Mouse (Mus musculus): ENCODE data around the gene Ldb3. TPM values are rescaled to one million over a fixed set of nuclear protein-coding genes. Genes with fewer than 3 reads are reported as not detected.

The Ldb3 gene
- polyA plus RNA-seq, 1 experiment from 2014 or later, result 300 TPM

DNA sequence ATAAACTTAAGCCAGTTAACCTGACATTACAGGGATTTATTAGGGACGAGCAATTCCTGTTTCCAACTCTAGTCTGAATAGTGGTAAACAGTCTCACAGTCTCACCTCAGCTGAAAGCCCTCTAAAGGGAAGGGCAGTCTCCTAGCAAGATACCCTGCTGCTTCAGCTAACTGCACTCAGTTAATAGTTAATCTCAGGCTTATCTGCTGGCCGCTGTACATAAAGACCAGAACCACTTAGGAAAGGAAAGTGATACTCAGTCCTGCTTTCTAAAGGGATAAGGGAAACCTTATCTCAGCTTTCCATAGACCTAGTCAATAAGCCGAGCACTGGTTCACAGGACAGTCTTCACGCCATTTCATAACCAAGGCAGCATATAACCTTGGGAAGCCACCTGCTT is 52.6 kb downstream of the Ldb3 start:
- no peak for ATAC-seq (replicated peaks; ENCODE audit: insufficient number of reproducible peaks, insufficient read depth, low FRiP score, low read depth)
- 0 out of 2 replicates have a peak, but pooled peaks cover 5% of the 10 kb centered on the region for H3K4me1 ChIP-seq (replicated peaks)
- no peak overlapping the region for H3K4me3 ChIP-seq
- no peaks in the 10 kb centered on the region for H3K27me3 ChIP-seq
- no peak overlapping the region for H3K27ac ChIP-seq
- H3K9ac ChIP-seq, result no peak overlapping the region
- H3K9me3 ChIP-seq (replicated peaks), result no peaks in the 10 kb centered on the region
- no peak overlapping the region for H3K4me2 ChIP-seq
- 35% methylated on average over 4 of the region's 4 CpGs for WGBS
- peaks cover 66% of the 10 kb centered on the region for H3K36me3 ChIP-seq

DNA sequence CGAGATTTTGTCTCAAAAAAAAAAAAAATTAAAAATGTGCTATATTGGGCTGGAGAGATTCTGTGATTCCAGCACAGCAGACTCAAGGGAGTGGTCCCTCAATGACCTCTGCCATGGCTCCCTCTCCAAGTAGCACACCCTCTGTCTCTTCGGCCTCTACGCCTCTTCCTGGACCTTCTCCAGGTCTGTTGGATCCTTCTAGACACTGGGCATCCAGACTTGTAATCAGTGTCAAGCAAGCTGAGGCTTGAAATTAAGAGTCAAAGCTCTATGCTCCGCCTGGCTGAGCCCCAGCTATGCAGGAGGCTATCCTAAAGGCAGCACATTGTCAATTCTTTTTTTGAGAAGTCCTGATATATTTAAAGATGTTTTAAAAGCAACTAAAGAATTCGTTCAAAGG is 54.9 kb downstream of the Ldb3 start:
- peaks cover 58% of the 10 kb centered on the region for H3K36me3 ChIP-seq

DNA sequence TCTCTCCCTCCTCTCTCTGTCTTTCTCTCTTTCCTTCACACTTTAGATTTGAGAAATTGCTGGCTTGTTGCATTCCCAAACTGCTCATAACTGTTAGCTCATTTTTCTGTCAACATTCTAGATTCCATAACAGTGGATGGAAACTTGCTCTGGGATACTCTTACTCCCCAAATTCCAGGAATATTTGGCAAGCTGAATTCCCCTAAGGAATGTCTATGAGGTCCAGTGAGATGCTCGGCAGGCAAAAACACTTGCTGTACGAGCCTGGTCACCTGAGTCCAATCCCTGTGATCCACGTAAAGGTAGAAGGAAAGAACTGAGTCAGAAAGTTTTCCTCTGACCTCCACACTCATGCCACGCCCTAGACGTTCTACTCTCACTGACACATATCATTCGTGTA is 55.9 kb downstream of the Ldb3 start:
- H3K9me3 ChIP-seq (replicated peaks), result no peaks in the 10 kb centered on the region
- ATAC-seq (replicated peaks; ENCODE audit: insufficient number of reproducible peaks, insufficient read depth, low FRiP score, low read depth), result no peak
- H3K27me3 ChIP-seq, result no peaks in the 10 kb centered on the region
- WGBS, result 59% methylated on average over 6 of the region's 6 CpGs
- H3K36me3 ChIP-seq, result peaks cover 48% of the 10 kb centered on the region
- H3K4me3 ChIP-seq, result no peak overlapping the region
- H3K27ac ChIP-seq, result no peak overlapping the region
- no peak overlapping the region for H3K4me2 ChIP-seq
- peaks cover 21% of the 10 kb centered on the region for H3K4me1 ChIP-seq (replicated peaks)
- no peak overlapping the region for H3K9ac ChIP-seq

More for the DNA sequence above, 54.9 kb downstream of the Ldb3 start:
- Histone ChIP-seq H3K27ac (peak overlapping the region; percentile 12; the same call in 1 of the 2 replicates), H3K4me2 (no peak overlapping the region), H3K9me3 (replicated peaks) (no peaks in the 10 kb centered on the region), H3K4me1 (replicated peaks) (peaks cover 15% of the 10 kb centered on the region), H3K4me3 (no peak overlapping the region), H3K9ac (no peak overlapping the region), H3K27me3 (no peaks in the 10 kb centered on the region)
- WGBS, result 69% methylated on average over 5 of the region's 5 CpGs
- ATAC-seq (replicated peaks; ENCODE audit: insufficient number of reproducible peaks, insufficient read depth, low FRiP score, low read depth), result no peak

DNA sequence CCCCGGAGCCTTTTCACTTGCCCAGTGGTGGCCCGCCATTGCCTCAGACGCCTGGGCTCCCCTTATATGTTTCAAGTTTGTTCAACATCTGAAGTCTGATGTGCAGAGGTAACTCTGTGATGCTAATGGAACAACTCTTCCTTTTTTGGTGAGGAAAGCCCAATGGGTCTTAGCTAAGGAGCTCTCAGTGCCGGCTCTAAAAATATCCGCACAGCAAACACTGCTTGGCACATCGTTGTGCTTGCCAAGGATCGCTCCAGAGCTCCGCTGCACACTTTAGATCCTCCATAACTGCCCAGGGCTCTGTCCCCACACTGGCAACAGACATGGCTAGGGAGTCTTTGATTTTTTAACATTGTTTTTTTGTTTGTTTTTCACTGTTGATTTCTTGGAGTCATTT is 59.7 kb downstream of the Ldb3 start:
- peaks cover 19% of the 10 kb centered on the region; the same call in 1 of the 2 replicates for H3K36me3 ChIP-seq
- ATAC-seq (replicated peaks; ENCODE audit: insufficient number of reproducible peaks, insufficient read depth, low FRiP score, low read depth), result peak; percentile 82
- peak overlapping the region; percentile 81 for H3K27ac ChIP-seq
- no peak overlapping the region for H3K4me3 ChIP-seq
- H3K9me3 ChIP-seq (replicated peaks), result no peaks in the 10 kb centered on the region
- WGBS, result 36% methylated on average over 8 of the region's 8 CpGs
- peaks cover 23% of the 10 kb centered on the region for H3K4me1 ChIP-seq (replicated peaks)
- no peak overlapping the region for H3K4me2 ChIP-seq
- no peaks in the 10 kb centered on the region for H3K27me3 ChIP-seq
- no peak overlapping the region for H3K9ac ChIP-seq

DNA sequence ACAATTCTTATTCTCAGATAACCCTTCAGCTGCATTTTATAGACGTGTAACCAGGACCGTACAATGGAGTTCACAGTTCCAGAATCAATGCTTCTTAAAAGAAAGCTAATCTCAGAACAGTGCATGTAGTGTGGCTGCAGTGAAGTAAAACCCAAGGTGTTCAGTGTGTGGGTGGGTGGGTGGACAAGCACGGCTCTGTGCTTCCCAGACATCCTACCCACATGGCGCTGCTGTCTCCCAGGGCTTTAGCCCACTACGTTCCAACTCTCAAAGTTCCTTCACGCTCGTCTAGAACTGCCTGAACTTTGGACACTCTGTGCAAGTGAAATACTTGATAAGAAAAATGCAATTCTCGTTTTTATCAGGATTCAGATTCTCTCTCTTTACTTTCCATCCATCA is 65.8 kb downstream of the Ldb3 start, which contains the start of gene 9230112D13Rik:
Gene 9230112D13Rik (minus strand): TSS at position 101 of the 400 bp plus-strand sequence.
- WGBS, result 72% methylated on average over 8 of the region's 8 CpGs
- no peak within 1 kb of the TSS for H3K9ac ChIP-seq
- no peak within 1 kb of the TSS for H3K4me3 ChIP-seq
- peaks cover 11% of the 10 kb centered on the region for H3K27me3 ChIP-seq
- H3K27ac ChIP-seq, result no peak within 1 kb of the TSS
- H3K4me1 ChIP-seq (replicated peaks), result peaks cover 9% of the 10 kb centered on the region; the same call in 1 of the 2 replicates
- no peak within 1 kb of the TSS for H3K4me2 ChIP-seq
- no peak for ATAC-seq (replicated peaks; ENCODE audit: insufficient number of reproducible peaks, insufficient read depth, low FRiP score, low read depth)
- H3K36me3 ChIP-seq, result no peaks in the 10 kb centered on the region
- no peaks in the 10 kb centered on the region for H3K9me3 ChIP-seq (replicated peaks)

DNA sequence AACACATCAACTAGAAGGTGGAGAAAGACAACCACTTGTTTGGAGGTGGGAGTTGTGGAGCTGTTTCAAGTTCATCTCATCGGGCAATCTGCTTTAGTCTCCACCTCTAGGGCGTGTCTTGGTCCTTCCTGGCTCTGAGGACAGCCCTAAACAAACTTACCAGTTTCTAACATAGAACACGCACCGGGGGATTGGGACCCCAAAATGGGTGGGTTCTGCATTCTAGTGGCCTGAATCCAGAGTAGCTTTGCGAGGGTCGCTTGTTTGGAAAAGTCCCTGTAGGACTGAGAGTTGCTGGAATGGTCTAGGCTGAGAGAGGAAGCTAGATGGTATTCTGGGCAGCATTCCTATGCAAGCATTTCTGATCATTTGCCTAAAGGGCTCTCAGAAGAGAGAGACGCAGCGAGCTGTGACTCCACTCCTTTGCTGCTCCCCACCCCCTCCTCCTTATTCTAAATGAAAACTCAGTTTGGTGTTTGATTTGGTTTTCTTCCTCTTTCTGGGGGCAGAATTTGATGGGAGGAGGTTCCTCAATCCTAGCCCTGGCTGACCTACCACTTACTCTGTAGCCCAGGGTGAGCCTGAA is 70.4 kb downstream of the Ldb3 start:
- no peak overlapping the region for H3K9ac ChIP-seq
- H3K9me3 ChIP-seq (replicated peaks), result no peaks in the 10 kb centered on the region
- ATAC-seq (replicated peaks; ENCODE audit: insufficient number of reproducible peaks, insufficient read depth, low FRiP score, low read depth), result no peak
- H3K4me3 ChIP-seq, result no peak overlapping the region
- 70% methylated on average over 8 of the region's 8 CpGs for WGBS
- H3K27me3 ChIP-seq, result peaks cover 27% of the 10 kb centered on the region
- H3K36me3 ChIP-seq, result no peaks in the 10 kb centered on the region
- peaks cover 15% of the 10 kb centered on the region for H3K4me1 ChIP-seq (replicated peaks)
- H3K4me2 ChIP-seq, result no peak overlapping the region
- no peak overlapping the region for H3K27ac ChIP-seq

DNA sequence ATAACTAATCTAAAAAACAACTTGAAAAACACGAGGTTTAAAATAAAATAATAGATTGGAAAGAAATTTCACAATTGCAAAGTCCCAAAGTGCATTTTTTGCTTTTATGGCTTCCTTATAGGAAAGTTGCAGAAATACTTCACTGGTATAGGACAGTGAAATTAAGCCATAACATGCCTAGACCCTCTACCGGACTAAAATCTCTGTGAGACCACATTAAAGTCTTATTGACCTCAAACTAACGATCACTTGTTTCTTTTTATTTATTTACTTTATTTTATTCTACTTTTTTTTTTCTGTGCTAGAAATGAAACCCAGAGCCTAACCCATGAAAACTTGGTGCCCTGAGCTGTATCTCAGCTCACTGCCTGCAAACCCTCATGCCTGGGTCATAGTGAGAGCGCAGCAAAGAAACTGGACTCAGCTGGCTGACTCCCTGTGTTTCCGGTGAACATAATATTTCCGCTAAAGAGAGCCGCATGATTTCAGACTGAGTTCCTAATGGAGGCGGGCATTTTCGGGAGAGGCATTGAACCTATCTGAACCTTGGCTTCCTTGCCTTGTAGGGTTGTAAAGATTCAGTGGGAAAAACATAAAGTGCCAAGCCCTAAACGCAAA is 71.4 kb downstream of the Ldb3 start:
- H3K36me3 ChIP-seq, result no peaks in the 10 kb centered on the region
- no peak overlapping the region for H3K4me3 ChIP-seq
- H3K4me2 ChIP-seq, result no peak overlapping the region
- no peak overlapping the region for H3K9ac ChIP-seq
- no peak overlapping the region for H3K27ac ChIP-seq
- H3K27me3 ChIP-seq, result peaks cover 23% of the 10 kb centered on the region
- WGBS, result 87% methylated on average over 10 of the region's 10 CpGs
- H3K9me3 ChIP-seq (replicated peaks), result no peaks in the 10 kb centered on the region
- no peak for ATAC-seq (replicated peaks; ENCODE audit: insufficient number of reproducible peaks, insufficient read depth, low FRiP score, low read depth)
- peaks cover 15% of the 10 kb centered on the region for H3K4me1 ChIP-seq (replicated peaks)

DNA sequence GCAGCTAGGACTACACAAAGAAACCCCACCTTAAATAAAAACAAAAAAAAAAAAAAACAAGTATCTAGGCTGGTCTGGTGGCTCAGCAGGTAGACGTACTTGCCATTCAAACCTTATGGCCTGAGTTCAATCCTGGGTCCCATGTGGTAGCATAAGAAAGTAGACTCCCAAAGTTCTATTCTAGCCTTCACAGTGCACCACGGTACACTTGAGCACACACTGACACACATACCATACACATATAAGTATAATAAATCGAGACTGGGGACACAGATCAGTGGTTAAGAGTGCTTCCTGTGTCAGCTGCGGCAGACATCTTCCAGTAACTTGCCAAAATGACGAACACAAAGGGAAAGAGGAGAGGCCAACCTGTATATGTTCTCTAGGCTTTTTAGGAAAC is 72.6 kb downstream of the Ldb3 start:
- Histone ChIP-seq H3K9me3 (replicated peaks) (no peaks in the 10 kb centered on the region), H3K4me1 (replicated peaks) (peaks cover 15% of the 10 kb centered on the region), H3K9ac (no peak overlapping the region), H3K36me3 (no peaks in the 10 kb centered on the region), H3K27me3 (peaks cover 19% of the 10 kb centered on the region), H3K4me3 (no peak overlapping the region), H3K4me2 (no peak overlapping the region), H3K27ac (no peak overlapping the region)
- ATAC-seq (replicated peaks; ENCODE audit: insufficient number of reproducible peaks, insufficient read depth, low FRiP score, low read depth), result no peak
- WGBS, result 86% methylated on average over 5 of the region's 5 CpGs

DNA sequence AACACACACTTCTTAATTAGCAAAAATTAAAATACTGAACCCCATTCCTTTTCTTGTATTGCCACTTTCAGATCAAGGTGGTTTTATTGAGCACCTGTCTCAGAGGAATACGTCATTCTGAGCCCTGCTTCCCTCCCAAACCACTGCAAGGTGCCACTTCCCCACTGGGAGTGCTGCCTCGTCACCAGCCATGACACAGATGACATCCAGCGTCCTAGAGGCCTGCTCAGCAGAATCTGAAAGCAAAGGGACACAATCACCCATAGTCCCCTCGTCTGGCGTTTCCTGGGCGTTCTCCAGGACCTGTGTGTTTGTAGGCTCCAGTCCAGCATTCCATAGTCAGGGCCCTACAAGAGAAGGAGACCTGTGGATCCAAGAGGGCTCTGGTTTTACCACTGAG is 74.4 kb downstream of the Ldb3 start:
- H3K36me3 ChIP-seq, result no peaks in the 10 kb centered on the region
- no peak overlapping the region for H3K4me3 ChIP-seq
- no peak overlapping the region for H3K4me2 ChIP-seq
- H3K27ac ChIP-seq, result peak overlapping the region; percentile 60
- peaks cover 16% of the 10 kb centered on the region for H3K4me1 ChIP-seq (replicated peaks)
- no peaks in the 10 kb centered on the region for H3K9me3 ChIP-seq (replicated peaks)
- ATAC-seq (replicated peaks; ENCODE audit: insufficient number of reproducible peaks, insufficient read depth, low FRiP score, low read depth), result peak; percentile 66; the same call in 1 of the 2 replicates
- 21% methylated on average over 6 of the region's 6 CpGs for WGBS
- peaks cover 19% of the 10 kb centered on the region for H3K27me3 ChIP-seq
- H3K9ac ChIP-seq, result no peak overlapping the region

DNA sequence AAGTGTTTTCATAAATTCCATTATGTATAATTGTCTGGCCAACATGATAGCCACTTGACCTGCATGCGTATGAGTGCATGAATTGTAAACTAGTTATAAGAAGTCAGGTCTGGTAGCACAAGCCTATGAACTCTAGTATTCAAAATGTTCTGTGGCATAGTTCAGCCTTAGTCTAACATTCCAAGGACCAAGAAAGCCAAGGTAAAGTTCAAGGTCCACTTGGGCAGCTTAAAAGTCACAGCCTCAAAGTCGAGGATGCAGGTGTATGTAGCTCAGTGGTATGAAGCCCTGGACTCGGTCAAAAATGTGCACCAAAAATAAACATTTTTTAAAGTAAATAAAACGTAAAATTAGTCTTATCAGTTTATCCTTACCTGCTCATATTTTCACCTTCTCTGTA is 75.9 kb downstream of the Ldb3 start:
- Histone ChIP-seq H3K9ac (no peak overlapping the region), H3K4me3 (no peak overlapping the region), H3K27me3 (peaks cover 16% of the 10 kb centered on the region; the same call in 1 of the 2 replicates), H3K4me1 (replicated peaks) (peaks cover 19% of the 10 kb centered on the region), H3K27ac (no peak overlapping the region), H3K36me3 (no peaks in the 10 kb centered on the region), H3K9me3 (replicated peaks) (no peaks in the 10 kb centered on the region), H3K4me2 (no peak overlapping the region)
- no peak for ATAC-seq (replicated peaks; ENCODE audit: insufficient number of reproducible peaks, insufficient read depth, low FRiP score, low read depth)
- 81% methylated on average over 4 of the region's 4 CpGs for WGBS

DNA sequence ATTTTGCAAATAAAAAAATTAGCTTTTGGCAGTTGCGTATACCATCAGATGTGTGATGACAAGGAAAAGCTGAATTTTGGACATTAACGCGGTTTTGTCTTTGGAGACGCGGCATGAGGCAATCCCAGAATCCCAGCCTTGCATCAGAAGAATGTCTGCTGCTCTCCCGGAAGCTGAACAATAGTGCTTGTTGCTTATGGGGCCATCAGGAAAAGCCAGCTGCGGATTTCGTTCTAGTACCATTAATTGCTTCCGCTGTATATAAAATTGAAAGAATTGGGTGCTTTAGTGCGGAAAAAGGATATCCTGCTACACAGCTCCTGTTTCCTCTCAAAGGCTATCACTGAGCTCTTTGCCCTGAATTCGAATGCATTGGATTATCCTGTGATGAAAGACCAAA is 76.6 kb downstream of the Ldb3 start:
- no peak for ATAC-seq (replicated peaks; ENCODE audit: insufficient number of reproducible peaks, insufficient read depth, low FRiP score, low read depth)
- Histone ChIP-seq H3K27ac (no peak overlapping the region), H3K36me3 (no peaks in the 10 kb centered on the region), H3K4me3 (no peak overlapping the region), H3K9me3 (replicated peaks) (no peaks in the 10 kb centered on the region), H3K4me2 (no peak overlapping the region), H3K4me1 (replicated peaks) (peaks cover 19% of the 10 kb centered on the region), H3K27me3 (peaks cover 16% of the 10 kb centered on the region; the same call in 1 of the 2 replicates), H3K9ac (no peak overlapping the region)
- WGBS, result 57% methylated on average over 11 of the region's 11 CpGs

Measured in heart, embryonic 15.5 days (tissue).